Mouse (Mus musculus): ENCODE results near the gene Vps54. TPM values are rescaled to one million over a fixed set of nuclear protein-coding genes. Genes with fewer than 3 reads are reported as not detected.
A peak's percentile ranks its signal among the peaks of the same experiment; 100 is the strongest.
"Not testable (repeated sequence)": the region's sequence is repeated elsewhere in the genome, so short reads cannot be mapped to it uniquely, and the experiment has no call there.

Gene Vps54
- polyA plus RNA-seq, 1 experiment from 2014 or later, result 10.7 TPM

DNA sequence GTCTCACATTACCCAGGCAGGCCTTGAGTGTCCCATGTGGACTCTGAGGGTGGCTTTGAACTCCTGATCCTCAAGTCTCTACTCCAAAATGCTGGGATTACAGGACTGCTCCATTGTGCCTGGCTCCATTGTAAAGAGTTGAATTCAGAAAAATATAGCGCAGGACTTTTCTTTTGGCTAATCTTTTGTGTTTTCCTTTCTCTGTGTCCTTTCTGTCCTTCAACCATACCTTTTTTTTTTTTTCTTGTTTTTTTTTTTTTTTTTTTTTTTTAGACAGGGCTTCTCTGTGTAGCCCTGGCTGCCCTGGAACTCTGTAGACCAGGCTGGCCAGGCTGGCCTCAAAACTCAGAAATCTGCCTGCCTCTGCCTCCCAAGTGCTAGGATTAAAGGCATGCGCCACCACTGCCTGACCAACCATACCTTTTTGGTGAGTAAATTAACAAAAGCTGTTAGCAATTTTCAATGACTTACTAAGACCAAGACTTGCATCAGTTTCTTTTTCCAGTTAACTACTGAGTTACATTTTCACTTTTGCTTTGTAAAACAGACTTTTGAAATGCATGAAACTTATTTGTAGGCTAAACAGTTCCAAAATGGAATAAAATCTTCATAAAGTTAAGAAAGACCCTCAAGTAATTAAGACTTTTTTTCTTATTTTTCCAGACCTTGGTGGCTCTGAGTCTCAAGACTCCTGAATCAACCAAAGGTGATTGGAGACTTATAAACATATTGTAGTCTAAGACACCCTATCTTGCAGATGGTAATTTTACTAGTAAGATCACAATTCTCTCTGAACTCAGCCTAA lies 1.4 kb upstream of the Vps54 start:
- H3K27ac ChIP-seq (ENCODE audit: low read length), result no peak overlapping the region
- 96% methylated on average over 2 of the region's 2 CpGs for WGBS

DNA sequence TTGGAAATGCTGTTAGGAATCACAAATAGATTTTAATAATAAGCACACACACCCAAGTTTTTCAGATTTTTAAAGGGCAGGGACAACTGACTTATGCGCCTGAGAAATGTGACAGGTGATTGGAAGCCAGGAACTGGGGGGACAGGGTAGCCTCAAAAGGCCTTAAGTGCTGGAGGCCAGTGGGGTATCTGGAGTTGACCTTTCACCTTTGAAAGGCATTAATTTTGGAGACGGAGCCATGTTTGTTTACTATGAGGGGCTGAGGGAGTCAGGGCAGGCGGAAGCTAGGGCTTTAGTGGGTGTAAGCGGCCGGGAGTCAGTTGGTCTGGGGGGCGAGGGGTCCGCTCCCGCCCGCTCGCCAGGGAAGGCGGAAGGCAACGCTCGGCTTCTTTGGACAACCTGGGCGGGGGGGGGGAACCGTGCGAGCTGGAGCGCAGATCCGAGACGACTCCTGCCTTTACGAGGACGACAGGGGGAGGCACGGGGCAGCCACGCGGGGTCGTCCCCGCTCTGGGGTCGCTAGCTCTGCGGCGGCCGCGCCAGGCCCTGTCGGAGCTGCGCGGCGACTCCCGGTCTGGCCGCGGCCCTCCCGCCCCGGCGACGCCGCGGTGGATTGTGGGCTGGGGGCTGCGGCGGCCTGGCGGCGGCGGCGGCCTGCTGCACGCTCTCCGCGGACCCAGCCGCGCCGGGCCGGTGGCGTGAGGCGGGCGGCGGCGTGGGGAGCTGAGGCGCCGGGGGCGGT lies 631 bp upstream of the Vps54 start:
- no peaks in the 10 kb centered on the region for H3K27me3 ChIP-seq (ENCODE audit: control insufficient read depth, insufficient read depth, low read depth, low read length)
- no peaks in the 10 kb centered on the region for H3K9me3 ChIP-seq (ENCODE audit: control insufficient read depth, low read length)
- peak overlapping the region; percentile 96 for H3K27ac ChIP-seq (ENCODE audit: low read length)
- H3K4me3 ChIP-seq (ENCODE audit: low read length), result peak overlapping the region; percentile 92
- H3K4me1 ChIP-seq (replicated peaks; ENCODE audit: control insufficient read depth, insufficient read depth, low read length), result peaks cover 14% of the 10 kb centered on the region
- peak; percentile 87 for ATAC-seq (ENCODE audit: low read depth)
- peak overlapping the region; percentile 61 for H3K4me2 ChIP-seq (ENCODE audit: low read depth, low read length)
- no peaks in the 10 kb centered on the region for H3K36me3 ChIP-seq (ENCODE audit: control insufficient read depth, insufficient read depth, low read length)
- under 1% methylated on average over 37 of the region's 65 CpGs for WGBS
- H3K9ac ChIP-seq (ENCODE audit: low read length), result peak overlapping the region; percentile 99

More for the DNA sequence above, 1.4 kb upstream of the Vps54 start:
- Histone ChIP-seq H3K9me3 (ENCODE audit: control insufficient read depth, low read length) (no peaks in the 10 kb centered on the region), H3K4me3 (ENCODE audit: low read length) (peak overlapping the region; percentile 92), H3K36me3 (ENCODE audit: control insufficient read depth, insufficient read depth, low read length) (no peaks in the 10 kb centered on the region), H3K27me3 (ENCODE audit: control insufficient read depth, insufficient read depth, low read depth, low read length) (no peaks in the 10 kb centered on the region), H3K9ac (ENCODE audit: low read length) (peak overlapping the region; percentile 99; the same call in 1 of the 2 replicates), H3K4me1 (replicated peaks; ENCODE audit: control insufficient read depth, insufficient read depth, low read length) (peaks cover 14% of the 10 kb centered on the region), H3K4me2 (ENCODE audit: low read depth, low read length) (peak overlapping the region; percentile 61)
- ATAC-seq (ENCODE audit: low read depth), result no peak

DNA sequence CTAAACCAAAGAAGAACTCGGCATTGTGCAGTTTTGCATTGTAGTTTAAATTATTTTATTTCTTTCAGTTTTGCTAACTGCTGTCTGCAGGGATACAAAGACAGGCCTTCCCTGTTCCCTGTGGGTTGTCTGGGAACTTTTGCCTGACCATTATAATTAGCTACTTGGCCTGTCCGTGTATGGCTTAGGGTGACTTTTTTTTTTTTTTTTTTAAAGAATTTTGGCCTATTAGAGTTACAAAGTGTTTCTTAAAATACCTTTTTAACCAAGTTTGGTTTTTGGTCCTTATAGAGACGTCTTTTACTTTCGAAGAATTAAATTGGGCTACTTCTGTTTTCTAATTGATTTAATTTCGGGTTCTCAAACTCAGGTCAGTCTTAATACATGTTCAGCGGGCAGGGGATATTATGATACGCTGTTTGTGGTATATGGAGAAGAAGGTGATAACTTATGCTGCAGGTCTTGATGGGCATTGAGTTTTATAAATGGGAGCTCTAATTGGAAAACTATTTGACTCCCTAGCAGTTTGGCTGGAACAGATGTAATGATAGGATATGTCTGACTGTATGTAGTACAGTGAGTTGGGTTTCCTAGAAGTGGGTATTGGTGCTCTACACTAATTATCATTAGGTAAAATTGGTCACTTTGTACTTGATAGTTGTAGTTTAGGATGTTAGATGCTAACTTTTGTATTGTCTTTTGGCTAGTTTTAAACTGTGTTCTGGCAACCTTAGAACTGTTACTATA lies 855 bp downstream of the Vps54 start:
- Histone ChIP-seq H3K9me3 (ENCODE audit: control insufficient read depth, low read length) (no peaks in the 10 kb centered on the region), H3K4me2 (ENCODE audit: low read depth, low read length) (peak overlapping the region; percentile 61), H3K4me3 (ENCODE audit: low read length) (peak overlapping the region; percentile 92), H3K4me1 (replicated peaks; ENCODE audit: control insufficient read depth, insufficient read depth, low read length) (peaks cover 14% of the 10 kb centered on the region), H3K27me3 (ENCODE audit: control insufficient read depth, insufficient read depth, low read depth, low read length) (no peaks in the 10 kb centered on the region), H3K9ac (ENCODE audit: low read length) (peak overlapping the region; percentile 99), H3K36me3 (ENCODE audit: control insufficient read depth, insufficient read depth, low read length) (no peaks in the 10 kb centered on the region), H3K27ac (ENCODE audit: low read length) (peak overlapping the region; percentile 96)
- ATAC-seq (ENCODE audit: low read depth), result no peak
- WGBS, result 16% methylated on average over 7 of the region's 7 CpGs

DNA sequence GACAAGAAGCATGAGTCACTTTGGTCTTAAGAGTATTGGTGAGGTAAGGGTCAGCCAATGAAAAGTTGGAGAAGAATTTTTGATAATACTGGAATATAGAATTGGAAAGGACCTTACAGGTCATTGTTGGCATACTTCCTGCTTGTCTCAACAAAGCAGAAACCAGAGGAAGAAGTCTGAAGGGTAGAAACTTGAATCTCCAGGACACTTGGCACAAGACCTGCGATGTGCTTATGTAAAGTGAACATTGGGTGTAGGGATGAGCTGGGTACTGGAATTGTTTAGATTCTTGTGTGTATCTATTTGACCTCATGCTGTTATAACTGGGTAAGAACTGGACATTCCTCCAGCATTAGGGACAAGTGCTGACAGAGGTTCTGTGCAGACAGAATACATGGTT lies 2.3 kb downstream of the Vps54 start:
- no peaks in the 10 kb centered on the region for H3K9me3 ChIP-seq (ENCODE audit: control insufficient read depth, low read length)
- no peaks in the 10 kb centered on the region for H3K36me3 ChIP-seq (ENCODE audit: control insufficient read depth, insufficient read depth, low read length)
- H3K4me2 ChIP-seq (ENCODE audit: low read depth, low read length), result peak overlapping the region; percentile 26; the same call in 1 of the 2 replicates
- H3K4me3 ChIP-seq (ENCODE audit: low read length), result no peak overlapping the region
- 41% methylated on average over 1 of the region's 1 CpGs for WGBS
- H3K9ac ChIP-seq (ENCODE audit: low read length), result no peak overlapping the region
- H3K27ac ChIP-seq (ENCODE audit: low read length), result no peak overlapping the region; the same call in 1 of the 2 replicates
- no peak for ATAC-seq (ENCODE audit: low read depth)
- no peaks in the 10 kb centered on the region for H3K27me3 ChIP-seq (ENCODE audit: control insufficient read depth, insufficient read depth, low read depth, low read length)
- H3K4me1 ChIP-seq (replicated peaks; ENCODE audit: control insufficient read depth, insufficient read depth, low read length), result peaks cover 14% of the 10 kb centered on the region

DNA sequence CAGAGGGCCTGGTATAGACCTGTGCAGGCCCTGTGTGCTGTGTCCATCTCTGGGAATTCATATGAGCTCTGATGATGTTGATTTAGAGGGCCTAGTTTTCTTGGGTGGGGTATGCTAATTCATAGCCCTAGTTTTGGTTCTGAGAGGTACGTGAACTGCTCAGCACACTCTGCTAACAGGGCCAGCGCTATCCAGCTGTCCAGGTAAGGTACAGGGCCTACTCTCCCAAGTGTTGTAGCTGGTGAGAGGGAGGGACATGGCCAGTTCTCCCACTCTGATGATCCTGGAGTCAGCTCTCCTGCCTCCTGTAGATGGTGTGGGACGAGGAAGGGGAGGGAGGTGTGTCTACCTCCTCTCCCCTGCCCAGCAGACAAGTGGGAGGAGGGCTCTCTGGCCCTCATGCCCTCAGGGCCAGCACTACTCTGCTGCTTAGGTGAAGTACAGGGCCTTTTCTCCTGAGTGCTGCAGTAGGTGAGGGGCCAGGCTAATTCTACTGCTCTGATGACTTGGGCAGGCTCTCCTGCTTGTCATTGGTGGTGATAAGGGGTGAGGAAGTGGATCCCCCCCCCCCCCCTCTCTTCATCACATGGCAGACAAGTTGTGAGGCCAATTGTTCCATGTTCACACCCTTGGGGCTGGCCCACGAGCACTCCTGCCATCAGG lies 8.3 kb downstream of the Vps54 start:
- Histone ChIP-seq H3K4me1 (replicated peaks; ENCODE audit: control insufficient read depth, insufficient read depth, low read length) (peaks cover 1% of the 10 kb centered on the region), H3K27me3 (ENCODE audit: control insufficient read depth, insufficient read depth, low read depth, low read length) (no peaks in the 10 kb centered on the region), H3K9me3 (ENCODE audit: control insufficient read depth, low read length) (no peaks in the 10 kb centered on the region), H3K4me3 (ENCODE audit: low read length) (no peak overlapping the region), H3K9ac (ENCODE audit: low read length) (no peak overlapping the region), H3K27ac (ENCODE audit: low read length) (no peak overlapping the region), H3K4me2 (ENCODE audit: low read depth, low read length) (no peak overlapping the region), H3K36me3 (ENCODE audit: control insufficient read depth, insufficient read depth, low read length) (no peaks in the 10 kb centered on the region)
- peak; percentile 47; the same call in 1 of the 2 replicates for ATAC-seq (ENCODE audit: low read depth)
- 75% methylated on average over 4 of the region's 4 CpGs for WGBS

DNA sequence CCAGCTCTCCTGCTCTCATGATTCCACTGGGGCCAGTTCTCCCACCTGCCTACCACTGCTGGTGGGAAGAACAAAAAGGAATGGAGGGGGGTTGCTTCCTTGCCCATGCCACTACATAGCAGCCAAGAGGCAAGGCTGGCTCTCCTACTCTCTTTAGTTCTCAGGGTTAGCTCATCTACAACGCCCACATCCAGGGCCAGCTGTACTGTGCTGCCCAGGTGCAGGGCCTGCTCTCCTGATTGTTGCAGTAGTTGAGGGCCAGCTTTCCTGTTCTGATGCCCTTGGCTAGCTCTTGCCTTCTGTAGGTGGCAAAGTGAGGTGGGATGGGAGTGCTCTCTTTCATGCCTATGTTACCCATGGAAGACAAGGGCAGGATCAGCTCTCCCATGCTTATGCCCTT lies 8.9 kb downstream of the Vps54 start:
- no peak overlapping the region for H3K4me3 ChIP-seq (ENCODE audit: low read length)
- H3K27ac ChIP-seq (ENCODE audit: low read length), result no peak overlapping the region
- no peak for ATAC-seq (ENCODE audit: low read depth)
- 94% methylated on average over 1 of the region's 1 CpGs for WGBS
- no peaks in the 10 kb centered on the region for H3K9me3 ChIP-seq (ENCODE audit: control insufficient read depth, low read length)
- H3K4me1 ChIP-seq (replicated peaks; ENCODE audit: control insufficient read depth, insufficient read depth, low read length), result peaks cover 5% of the 10 kb centered on the region
- no peaks in the 10 kb centered on the region for H3K27me3 ChIP-seq (ENCODE audit: control insufficient read depth, insufficient read depth, low read depth, low read length)
- H3K4me2 ChIP-seq (ENCODE audit: low read depth, low read length), result no peak overlapping the region
- H3K36me3 ChIP-seq (ENCODE audit: control insufficient read depth, insufficient read depth, low read length), result no peaks in the 10 kb centered on the region
- H3K9ac ChIP-seq (ENCODE audit: low read length), result no peak overlapping the region

DNA sequence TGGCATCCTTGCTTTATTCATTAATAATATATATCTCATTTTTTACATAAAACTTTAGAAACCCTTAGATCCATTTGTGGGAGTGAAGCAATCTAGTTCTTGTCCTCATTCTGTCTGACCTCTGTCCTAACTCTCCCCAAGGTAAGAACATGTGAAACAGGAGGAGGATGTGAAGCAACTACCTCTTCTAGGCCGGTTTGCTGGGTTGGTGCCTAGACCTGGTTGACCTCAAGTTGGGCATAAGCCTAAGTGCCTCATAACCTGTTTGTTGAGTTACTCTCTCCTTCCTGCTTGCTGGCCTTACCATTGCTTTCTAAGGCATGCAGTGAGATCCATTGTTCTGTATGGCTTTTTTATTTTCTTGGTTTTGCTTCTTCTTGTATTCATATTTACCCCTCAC lies 11.3 kb downstream of the Vps54 start:
- 81% methylated on average over 1 of the region's 1 CpGs for WGBS
- no peak for ATAC-seq (ENCODE audit: low read depth)
- Histone ChIP-seq H3K4me1 (replicated peaks; ENCODE audit: control insufficient read depth, insufficient read depth, low read length) (peaks cover 5% of the 10 kb centered on the region), H3K36me3 (ENCODE audit: control insufficient read depth, insufficient read depth, low read length) (no peaks in the 10 kb centered on the region), H3K9me3 (ENCODE audit: control insufficient read depth, low read length) (no peaks in the 10 kb centered on the region), H3K4me2 (ENCODE audit: low read depth, low read length) (no peak overlapping the region), H3K4me3 (ENCODE audit: low read length) (no peak overlapping the region), H3K27ac (ENCODE audit: low read length) (no peak overlapping the region), H3K27me3 (ENCODE audit: control insufficient read depth, insufficient read depth, low read depth, low read length) (no peaks in the 10 kb centered on the region), H3K9ac (ENCODE audit: low read length) (no peak overlapping the region)

DNA sequence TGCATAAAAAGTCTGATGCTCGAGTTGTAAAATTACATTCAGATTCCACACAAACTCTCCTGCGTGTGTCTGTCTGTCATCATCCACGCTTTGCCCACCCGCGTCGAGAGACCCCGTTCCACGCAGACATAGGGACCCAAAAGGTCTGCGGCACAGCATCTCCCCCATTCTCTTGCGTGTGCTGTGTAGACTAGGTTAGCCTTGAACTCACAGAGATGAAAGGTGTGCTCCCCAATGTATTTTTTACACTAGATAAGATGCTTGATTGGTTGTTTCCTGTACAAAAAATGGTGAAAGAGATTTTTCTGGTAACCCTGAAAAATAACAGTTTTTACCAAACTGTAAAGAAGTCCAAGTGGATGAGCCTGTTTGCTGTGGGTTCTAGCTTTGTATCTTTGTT lies 19.5 kb downstream of the Vps54 start:
- 92% methylated on average over 10 of the region's 10 CpGs for WGBS
- not testable (repeated sequence) for H3K36me3 ChIP-seq (ENCODE audit: control insufficient read depth, insufficient read depth, low read length); H3K9ac ChIP-seq (ENCODE audit: low read length); H3K4me2 ChIP-seq (ENCODE audit: low read depth, low read length); H3K27me3 ChIP-seq (ENCODE audit: control insufficient read depth, insufficient read depth, low read depth, low read length); ATAC-seq (ENCODE audit: low read depth); H3K4me3 ChIP-seq (ENCODE audit: low read length); H3K27ac ChIP-seq (ENCODE audit: low read length); H3K4me1 ChIP-seq (replicated peaks; ENCODE audit: control insufficient read depth, insufficient read depth, low read length); H3K9me3 ChIP-seq (ENCODE audit: control insufficient read depth, low read length)
